Mouse (Mus musculus): ENCODE data around the gene Ces1a.

The Ces1a gene

GRCm38 (mm10) chr8:93048092-93048491, at the start of gene Ces1a:
TSS of gene Ces1a (minus strand) at chr8:93048192.
- no peak for DNase-seq (ENCODE audit: low read depth, low spot score)

- DNase-seq (ENCODE audit: low read depth, low spot score) = no peak
Measured at GRCm38 (mm10) chr8:93095376-93095775, 47.4 kb upstream of the Ces1a start.

- DNase-seq (ENCODE audit: low read depth, low spot score) = no peak
Measured at GRCm38 (mm10) chr8:93091324-93091723, 43.3 kb upstream of the Ces1a start.

GRCm38 (mm10) chr8:93088686-93089122, 40.7 kb upstream of the Ces1a start:
- DNase-seq (ENCODE audit: low read depth, low spot score) = no peak

- no peak for DNase-seq (ENCODE audit: low read depth, low spot score)
Measured at GRCm38 (mm10) chr8:93088193-93088592, 40.2 kb upstream of the Ces1a start.

- DNase-seq (ENCODE audit: low read depth, low spot score) = no peak
Measured at GRCm38 (mm10) chr8:93079887-93080286, 31.9 kb upstream of the Ces1a start, which contains the start of gene Ces1b. TSS of gene Ces1b (minus strand) at chr8:93080017.

- DNase-seq (ENCODE audit: low read depth, low spot score) = no peak
Measured at GRCm38 (mm10) chr8:93075251-93075650, 27.3 kb upstream of the Ces1a start.

- no peak for DNase-seq (ENCODE audit: low read depth, low spot score)
Measured at GRCm38 (mm10) chr8:93063416-93064117, 15.6 kb upstream of the Ces1a start.

- peak; percentile 9 for DNase-seq (ENCODE audit: low read depth, low spot score)
Measured at GRCm38 (mm10) chr8:93059185-93059584, 11.2 kb upstream of the Ces1a start.

- DNase-seq (ENCODE audit: low read depth, low spot score) = no peak
Measured at GRCm38 (mm10) chr8:93055238-93055637, 7.2 kb upstream of the Ces1a start.

- no peak for DNase-seq (ENCODE audit: low read depth, low spot score)
Measured at GRCm38 (mm10) chr8:93048510-93049416, 771 bp upstream of the Ces1a start.

- no peak for DNase-seq (ENCODE audit: low read depth, low spot score)
Measured at GRCm38 (mm10) chr8:93043083-93043482, 4.9 kb downstream of the Ces1a start.

GRCm38 (mm10) chr8:93040776-93041567, 7.0 kb downstream of the Ces1a start:
- DNase-seq (ENCODE audit: low read depth, low spot score) = no peak

GRCm38 (mm10) chr8:93040256-93040655, 7.7 kb downstream of the Ces1a start:
- no peak for DNase-seq (ENCODE audit: low read depth, low spot score)

- DNase-seq (ENCODE audit: low read depth, low spot score) = no peak
Measured at GRCm38 (mm10) chr8:93038831-93039230, 9.2 kb downstream of the Ces1a start.

GRCm38 (mm10) chr8:93030664-93031063, 17.3 kb downstream of the Ces1a start:
- no peak for DNase-seq (ENCODE audit: low read depth, low spot score)

- DNase-seq (ENCODE audit: low read depth, low spot score) = no peak
Measured at GRCm38 (mm10) chr8:93021738-93022137, 26.3 kb downstream of the Ces1a start.

GRCm38 (mm10) chr8:93014300-93014699, 33.7 kb downstream of the Ces1a start:
- no peak for DNase-seq (ENCODE audit: low read depth, low spot score)

GRCm38 (mm10) chr8:93012226-93012625, 35.8 kb downstream of the Ces1a start:
- DNase-seq (ENCODE audit: low read depth, low spot score) = no peak

GRCm38 (mm10) chr8:93011439-93011838, 36.6 kb downstream of the Ces1a start:
- peak; percentile 63 for DNase-seq (ENCODE audit: low read depth, low spot score)

GRCm38 (mm10) chr8:93010286-93010685, 37.7 kb downstream of the Ces1a start:
- peak; percentile 34 for DNase-seq (ENCODE audit: low read depth, low spot score)

GRCm38 (mm10) chr8:92998600-92998999, 49.4 kb downstream of the Ces1a start:
- DNase-seq (ENCODE audit: low read depth, low spot score) = no peak
